Mouse (Mus musculus): ENCODE measurements around the gene Meaf6.

The Meaf6 gene

GRCm38 (mm10) chr4:125084403-125085345 is at the start of gene Meaf6:
TSS of gene Meaf6 (plus strand) at chr4:125085134.
- peak; percentile 87 for DNase-seq

DNA sequence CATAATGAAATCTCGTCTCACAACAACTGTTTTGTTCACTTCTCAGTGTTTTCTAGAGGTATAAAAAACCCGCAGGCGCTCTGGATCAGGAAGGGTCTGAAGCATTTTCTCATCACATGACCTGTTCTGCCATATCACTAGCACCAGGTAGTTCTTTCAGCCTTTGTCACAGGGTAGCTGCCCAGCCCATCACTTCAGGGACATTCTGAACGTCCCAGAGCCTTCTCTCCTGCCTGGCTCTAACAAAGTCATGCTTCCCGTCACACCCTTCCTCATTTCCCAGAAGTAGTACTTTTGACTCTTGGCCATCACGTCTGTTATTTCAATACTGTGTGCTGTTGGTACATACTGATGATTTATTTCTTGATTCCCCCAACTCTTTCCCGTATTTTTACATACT is 40.5 kb upstream of the Meaf6 start:
- no peak for DNase-seq

DNA sequence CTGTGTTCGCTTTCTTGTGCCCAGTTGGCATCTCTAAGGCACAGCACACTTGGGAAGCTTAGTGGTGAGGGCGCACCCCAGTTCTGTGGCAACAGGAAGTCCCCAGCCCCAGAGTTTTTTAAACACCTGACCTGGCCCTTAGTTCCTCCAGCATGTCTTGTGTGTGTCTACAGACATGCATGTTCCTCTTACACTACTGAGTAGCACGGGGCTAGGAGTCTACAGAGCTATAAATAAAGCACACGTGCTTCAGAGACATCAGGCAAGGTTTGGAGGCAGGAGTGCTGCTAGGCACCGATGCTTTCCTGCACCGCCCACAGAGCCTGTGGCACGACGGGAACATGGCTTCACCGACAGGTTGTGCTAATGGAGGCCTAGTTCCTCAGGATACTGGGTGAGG is 29.5 kb upstream of the Meaf6 start:
- DNase-seq = no peak

- no peak for DNase-seq
Observed at GRCm38 (mm10) chr4:125056476-125056875, 28.5 kb upstream of the Meaf6 start.

GRCm38 (mm10) chr4:125057273-125057672 is 27.7 kb upstream of the Meaf6 start:
- DNase-seq = no peak

DNA sequence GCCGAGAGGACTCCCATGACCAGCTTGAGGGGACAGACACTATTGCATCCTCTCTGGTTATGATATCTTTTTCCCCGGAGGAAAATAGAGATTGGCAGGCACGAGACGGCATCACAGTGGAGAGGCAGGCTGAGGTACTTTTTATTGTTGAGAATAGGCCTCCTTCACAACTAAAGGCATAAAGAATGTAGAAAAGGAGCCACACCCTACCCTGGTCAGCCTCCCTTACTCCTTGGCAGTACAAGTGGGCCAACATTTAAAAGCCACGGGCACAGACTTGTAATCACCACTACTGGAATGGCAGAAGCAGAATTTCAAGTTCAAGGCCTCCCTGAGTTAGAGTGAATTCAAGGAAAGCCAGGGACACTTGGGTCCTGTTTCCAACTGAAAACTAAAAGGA is 26.9 kb upstream of the Meaf6 start:
- DNase-seq = no peak

DNA sequence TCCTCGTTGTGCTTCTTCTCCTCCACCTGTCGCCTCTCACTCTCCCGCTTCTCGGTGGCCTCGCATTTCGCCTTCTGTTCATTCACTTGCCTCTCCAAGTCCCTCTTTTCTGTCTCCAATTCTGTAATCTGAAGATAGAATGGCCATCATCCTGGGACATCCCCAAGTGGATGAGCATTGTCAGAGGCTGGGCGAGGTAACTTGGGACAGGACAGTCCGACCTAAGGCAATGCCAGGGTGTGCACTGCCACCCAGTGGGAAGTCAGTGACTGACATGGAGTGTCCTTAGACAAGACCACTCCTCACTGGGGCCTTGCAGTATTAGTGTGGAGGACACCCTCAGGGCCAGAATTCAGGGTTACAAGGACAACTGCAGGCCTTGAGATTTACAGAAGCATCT is 25.9 kb upstream of the Meaf6 start:
- DNase-seq = peak; percentile 23

DNA sequence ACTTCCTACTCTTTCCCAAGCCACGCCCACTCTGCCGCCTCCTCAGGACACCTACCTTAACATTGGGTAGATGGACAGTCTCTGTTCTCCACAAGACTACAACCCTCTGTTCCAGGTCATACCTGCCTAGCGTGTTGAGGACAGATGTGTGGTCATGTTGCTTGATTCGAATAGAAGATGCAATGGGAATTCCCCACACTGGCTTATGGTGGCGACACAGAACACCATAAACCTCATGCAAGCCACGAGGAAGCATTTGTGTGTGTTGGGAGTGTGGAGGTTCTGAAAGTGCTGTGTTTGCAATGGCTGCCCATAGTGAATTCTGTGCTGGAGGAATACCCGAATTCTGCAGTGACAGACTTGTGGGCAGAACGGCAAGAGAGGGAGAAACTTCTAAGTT is 21.1 kb upstream of the Meaf6 start:
- no peak for DNase-seq

DNA sequence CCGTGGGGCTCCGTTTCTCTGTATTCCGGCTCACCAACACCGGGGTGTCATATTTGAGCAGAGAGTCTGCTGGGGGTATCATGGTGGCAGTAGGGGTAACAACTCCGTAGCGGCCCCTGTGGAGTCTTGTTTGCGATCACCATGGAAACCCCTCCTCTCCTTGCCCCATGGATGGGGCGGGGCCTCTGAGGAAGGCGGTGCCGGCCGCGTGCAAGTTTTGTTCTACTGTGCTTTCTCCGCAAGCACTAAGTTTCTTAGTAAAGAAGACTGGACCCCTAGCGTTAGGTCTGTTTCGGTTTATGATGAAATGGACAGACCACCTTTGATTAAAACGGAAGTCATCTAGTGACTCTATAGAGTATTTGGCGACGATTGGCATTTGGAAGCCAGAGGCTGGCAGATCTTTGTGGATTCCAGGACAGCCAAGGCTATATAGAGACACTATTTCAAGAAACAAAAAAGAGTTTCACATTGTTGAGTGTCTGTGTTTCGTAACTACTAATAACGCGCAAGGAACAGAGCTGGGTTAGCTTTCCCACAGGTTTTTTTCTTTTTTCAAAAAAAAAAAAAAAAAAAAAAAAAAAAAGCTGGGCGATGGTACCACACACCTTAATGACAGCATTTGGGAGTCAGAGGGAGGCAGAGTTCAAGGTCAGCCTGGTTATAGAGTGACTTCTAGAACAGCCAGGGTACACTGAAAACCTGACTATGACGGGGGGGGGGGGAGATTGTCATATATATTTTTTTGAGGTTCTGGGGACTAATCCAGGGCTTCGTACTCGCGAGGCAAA is 19.2 kb upstream of the Meaf6 start, which contains the start of gene Dnali1:
Gene Dnali1, minus strand, starts transcription at position 187 of the 791 bp plus-strand sequence.
- DNase-seq = peak; percentile 63

DNA sequence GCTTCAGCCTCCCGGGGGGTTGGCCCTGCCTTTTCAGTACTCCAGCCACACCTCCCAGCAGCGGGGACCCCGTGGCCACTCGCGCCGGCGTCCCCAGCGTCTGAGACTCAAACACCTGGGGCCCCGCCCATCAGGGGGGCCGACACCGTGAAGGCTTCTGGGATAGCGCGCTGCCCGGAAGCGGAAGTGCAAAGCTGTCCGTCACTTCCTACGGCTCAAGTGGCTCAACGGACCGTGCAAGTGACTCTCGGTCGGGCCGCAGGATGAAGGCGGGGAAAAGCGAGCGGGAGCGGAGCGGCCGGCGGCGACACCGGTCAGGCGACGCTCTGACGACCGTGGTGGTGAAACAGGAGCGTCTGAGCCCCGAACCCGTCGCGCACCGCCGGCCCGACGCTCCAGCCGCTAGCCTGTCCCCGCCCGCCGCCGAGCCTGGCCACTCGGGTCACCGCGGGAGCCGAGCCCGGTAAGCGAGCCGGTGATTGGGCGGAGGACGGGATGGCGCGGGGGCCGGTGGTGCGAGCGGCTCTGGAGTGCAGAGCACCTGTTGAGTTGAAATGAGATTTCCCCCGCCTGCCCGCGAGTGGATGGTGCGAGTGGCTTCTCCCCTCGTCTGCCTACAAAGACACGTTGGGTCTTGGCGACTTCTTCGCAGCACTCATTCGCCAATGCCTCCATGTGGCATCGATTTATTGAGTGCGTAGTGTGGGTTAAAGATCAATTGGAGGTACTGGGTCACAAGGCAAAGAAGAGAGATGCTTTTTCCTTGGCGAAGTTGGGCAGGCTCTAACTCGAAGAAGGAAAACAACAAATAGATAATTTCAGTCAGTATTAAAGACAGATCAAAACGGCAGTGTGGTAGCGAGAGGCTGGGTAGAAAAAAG is 18.2 kb upstream of the Meaf6 start, which contains the start of gene Snip1:
Gene Snip1, plus strand, starts transcription at position 183 of the 881 bp plus-strand sequence.
- DNase-seq = peak; percentile 94

- DNase-seq = no peak
Observed at GRCm38 (mm10) chr4:125077700-125078099, 7.2 kb upstream of the Meaf6 start.

GRCm38 (mm10) chr4:125078698-125079097 is 6.2 kb upstream of the Meaf6 start:
- DNase-seq = no peak

DNA sequence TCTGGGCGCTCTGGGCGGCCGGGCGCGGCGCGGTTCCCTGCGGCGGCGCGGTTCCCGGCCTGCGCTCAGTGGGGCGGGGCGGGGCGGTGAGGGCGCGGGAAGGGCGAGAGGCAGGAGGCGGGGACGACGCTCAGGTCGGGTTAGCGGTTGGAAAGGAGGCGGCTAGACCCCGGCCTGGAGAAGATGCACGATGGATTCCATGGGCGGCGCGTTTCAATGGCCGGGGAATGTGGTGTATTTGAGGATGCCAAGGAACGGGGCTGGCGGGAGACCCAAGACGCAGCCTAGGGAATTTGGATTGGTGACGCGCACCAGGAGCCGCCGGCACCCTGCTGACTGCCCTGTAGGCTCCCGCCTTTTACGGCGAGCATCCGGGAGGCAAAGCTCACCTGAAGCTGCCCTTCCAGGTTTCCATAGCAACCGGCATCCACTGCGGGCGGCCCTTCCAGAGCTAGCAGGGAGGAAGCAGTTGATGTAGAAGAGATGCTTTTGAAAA is 460 bp downstream of the Meaf6 start:
- DNase-seq = peak; percentile 53

DNA sequence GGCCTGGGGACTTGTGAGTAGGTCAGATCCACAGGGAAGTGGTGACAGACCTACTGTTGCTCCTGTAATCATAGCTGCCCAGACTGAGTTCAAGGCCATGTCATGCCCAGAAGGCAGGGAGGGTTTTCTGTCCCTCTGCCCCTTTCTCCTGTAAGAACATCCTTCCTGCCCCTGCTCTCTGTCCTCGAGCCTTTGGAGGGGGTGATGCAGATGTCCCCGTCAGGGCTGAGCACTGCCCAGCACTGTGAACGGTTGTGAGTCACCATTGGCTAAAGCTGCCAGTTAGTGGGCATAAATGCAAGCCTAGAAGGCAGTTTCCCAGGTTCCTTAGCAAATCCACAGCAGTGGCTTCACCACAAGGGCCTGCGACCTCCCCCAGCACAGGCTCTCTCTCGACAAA is 8.1 kb downstream of the Meaf6 start:
- DNase-seq = no peak

DNA sequence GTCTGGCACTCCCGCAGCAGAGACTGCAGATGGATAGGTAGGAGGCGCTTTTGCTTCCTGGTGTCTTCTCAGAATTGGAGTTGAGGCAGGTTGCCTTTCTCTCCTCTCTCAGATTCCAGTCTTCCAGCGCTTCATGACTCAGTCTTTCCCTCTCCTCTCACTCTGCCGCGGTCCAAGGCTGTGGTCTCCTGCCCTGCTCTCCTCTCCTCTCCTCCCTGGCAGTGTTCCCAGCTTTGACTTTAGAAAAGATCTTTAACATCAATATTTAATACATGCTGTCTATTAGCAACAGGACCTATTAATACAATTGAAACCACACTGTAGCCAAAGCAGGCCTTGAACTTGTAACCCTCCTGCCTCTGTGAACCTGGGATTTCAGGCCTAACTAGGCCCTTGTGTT is 11.1 kb downstream of the Meaf6 start:
- DNase-seq = no peak

DNA sequence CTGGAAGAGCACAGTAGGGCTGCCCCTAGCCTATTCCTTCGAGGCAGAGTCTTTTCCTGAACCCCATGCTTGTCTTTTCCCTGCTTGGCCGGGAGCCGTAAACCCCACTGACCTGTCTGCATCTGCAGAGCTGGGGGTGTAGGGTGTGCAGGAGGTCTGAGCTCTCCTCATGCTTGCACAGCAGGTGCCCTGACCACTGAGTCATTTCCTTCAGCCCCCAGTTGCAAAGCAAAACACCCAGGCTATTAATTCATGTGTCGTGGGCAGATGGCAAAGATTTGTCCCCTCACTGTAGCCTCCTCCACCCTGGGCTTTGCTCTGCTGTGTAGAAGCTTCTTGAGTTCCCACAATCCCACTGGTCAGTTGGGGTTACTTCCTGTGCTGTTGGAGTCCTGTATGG is 12.5 kb downstream of the Meaf6 start:
- no peak for DNase-seq

DNA sequence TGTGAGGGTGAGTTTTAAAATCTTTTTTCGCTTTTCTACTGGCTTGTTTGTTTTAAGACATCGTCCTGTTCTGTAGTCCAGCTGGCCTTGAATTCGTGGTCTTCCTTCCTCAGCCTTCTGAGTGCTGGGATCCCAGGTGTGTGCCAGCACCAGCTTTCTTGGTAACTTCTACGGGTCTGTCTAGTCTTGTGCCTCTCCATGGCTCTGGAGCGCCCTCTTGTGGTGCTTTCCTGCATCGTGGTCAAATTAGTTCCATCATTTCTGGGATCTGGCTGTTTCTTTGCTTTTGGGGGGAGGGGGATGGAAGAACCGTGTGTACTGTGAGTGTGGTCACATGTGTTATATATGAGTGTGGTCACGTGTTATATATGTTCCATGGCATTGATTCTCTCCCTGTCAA is 14.5 kb downstream of the Meaf6 start:
- peak; percentile 59 for DNase-seq

DNA sequence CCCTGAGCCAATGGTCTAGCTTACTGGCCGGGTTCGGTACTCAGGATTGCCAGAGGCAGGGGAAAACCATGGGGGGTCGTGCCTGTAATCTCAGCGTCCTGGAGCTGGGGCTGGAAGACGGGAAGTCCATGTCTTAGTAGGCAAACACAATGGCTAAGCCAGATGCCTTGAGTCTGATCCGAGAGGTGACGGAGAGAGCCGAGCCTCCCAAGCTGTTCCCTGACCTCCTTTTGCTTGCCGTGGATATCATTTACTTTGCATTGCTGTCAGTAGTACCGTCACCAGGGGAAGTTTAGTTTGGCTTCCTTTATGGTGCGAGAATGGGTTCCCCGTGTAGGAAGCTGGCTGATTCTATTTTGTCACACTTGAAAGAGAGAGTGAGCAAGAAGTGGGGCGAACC is 16.4 kb downstream of the Meaf6 start:
- no peak for DNase-seq

DNA sequence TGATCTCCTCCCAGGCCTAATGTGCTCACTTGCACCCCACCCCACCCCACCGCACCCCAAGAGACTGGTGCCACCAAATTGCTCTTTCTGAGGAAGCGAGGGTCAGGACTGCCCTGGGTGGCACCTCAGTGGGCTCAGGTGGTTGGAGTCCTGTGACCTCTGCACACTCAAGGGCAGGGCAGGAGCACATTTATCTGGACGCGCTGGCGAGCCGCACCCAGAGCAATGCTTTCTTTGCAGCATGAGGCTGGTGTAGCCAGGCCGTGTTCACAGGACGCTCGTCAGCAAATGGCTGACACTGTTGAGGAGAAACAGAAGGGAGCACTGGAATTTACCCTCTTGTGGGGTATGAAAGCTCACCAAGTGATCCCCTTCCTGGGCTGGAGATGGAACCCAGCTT is 20.4 kb downstream of the Meaf6 start:
- DNase-seq = no peak

GRCm38 (mm10) chr4:125114638-125115037 is 29.7 kb downstream of the Meaf6 start:
- DNase-seq = peak; percentile 77

GRCm38 (mm10) chr4:125115081-125115480 is 30.1 kb downstream of the Meaf6 start:
- DNase-seq = no peak

DNA sequence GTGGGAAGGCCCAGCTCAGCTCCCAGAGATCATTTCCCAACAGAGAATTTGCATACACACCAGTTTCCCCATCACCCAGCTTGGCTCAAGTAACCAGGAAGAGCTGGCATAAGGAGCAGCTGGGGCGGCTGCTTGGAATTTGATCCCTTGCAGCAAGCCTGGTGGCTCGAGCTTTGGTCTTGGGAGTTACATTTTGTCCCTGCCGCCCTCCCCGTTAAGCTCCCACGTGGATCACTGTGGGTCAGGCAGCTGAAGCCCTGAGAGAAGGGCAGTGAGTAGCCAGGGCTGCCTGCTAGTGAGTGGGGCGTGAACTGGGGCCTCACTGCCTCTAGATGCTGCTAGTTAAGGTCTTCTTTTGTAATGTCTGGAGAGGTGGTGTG is 30.8 kb downstream of the Meaf6 start:
- DNase-seq = peak; percentile 88

All from kidney, adult 11 months (tissue).